Mouse (Mus musculus) ovary, postnatal 14 days (tissue): ENCODE results near the gene Krt83.
"Not testable (repeated sequence)": the region's sequence is repeated elsewhere in the genome, so short reads cannot be mapped to it uniquely, and the experiment has no call there.

Experiments used
- DNase-seq: peaks from one replicate; pipeline ENCODE4 v3.0.0; 2022; ENCODE audit warnings: low spot score

The Krt83 gene

DNA sequence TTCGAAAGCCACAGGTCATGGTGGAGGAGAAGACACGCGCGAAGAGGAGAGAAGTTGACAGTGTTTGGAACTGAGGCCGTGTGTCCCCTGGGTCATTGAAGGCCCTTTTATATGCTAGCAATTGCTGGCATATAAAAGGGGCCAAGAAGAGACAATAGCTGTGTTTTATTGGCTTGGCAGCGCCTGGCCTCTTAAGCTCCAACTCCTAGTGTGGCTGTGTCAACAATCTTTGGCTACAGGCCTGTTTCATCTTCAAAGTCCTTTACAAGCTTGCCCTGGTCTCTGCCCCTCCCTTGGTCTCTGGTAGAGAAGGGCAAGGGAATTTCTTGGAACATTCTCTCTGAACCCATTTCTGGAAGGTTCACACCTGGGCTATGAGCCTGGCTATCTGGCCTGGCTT is at the start of gene Krt83:
TSS of gene Krt83 (minus strand) at position 82 of the 400 bp plus-strand sequence.
- no peak for DNase-seq

DNA sequence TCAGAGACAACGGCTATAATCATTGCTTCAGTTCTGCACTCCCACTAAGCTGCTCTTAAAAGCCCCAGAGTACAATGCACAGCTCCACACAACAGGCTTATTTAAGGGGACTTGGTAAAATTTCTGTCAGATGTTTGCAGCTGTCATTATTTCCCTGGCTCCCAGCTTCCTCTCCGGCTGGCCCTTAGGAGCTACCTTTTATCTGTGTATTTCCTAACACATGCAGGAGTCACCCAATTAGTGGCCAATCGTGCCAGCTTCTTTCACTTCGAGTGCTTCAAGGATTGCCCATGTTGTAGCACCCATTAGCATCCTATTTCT is 47.2 kb upstream of the Krt83 start:
- DNase-seq = no peak

DNA sequence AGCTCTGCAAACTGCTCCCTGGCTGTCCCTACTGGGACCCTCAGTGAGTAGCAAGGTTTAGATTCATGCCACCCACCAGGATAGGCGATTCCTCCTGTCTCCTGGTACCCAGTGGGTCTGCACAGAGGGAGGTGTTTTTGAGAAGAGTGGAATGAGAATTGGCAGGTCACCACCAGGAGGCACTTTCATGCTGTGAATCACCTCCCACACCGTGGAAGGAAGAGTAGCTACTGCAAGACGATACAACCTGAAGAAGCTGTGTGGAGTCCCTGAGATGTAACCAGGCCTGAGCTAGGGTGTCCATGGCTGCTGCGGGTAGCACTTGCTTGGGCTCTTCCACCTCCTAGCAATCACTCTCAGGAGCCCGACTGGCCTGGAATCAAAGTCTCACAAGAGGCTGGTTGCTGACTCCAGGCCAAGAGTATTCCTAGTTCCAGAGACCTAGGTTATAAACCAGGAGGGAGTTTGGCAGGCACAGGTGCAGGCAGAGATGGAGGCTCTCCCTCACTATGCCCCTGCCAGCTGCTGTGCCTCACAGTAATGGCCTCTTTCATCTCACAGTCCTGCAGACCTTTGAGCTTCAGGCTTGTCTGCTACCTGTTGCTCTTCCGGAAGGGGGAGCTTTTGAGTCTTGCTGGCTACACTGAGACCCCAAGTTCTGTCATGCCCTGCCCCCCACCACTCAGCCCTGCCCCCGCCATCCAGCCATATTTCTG is 46.7 kb upstream of the Krt83 start:
- no peak for DNase-seq

DNA sequence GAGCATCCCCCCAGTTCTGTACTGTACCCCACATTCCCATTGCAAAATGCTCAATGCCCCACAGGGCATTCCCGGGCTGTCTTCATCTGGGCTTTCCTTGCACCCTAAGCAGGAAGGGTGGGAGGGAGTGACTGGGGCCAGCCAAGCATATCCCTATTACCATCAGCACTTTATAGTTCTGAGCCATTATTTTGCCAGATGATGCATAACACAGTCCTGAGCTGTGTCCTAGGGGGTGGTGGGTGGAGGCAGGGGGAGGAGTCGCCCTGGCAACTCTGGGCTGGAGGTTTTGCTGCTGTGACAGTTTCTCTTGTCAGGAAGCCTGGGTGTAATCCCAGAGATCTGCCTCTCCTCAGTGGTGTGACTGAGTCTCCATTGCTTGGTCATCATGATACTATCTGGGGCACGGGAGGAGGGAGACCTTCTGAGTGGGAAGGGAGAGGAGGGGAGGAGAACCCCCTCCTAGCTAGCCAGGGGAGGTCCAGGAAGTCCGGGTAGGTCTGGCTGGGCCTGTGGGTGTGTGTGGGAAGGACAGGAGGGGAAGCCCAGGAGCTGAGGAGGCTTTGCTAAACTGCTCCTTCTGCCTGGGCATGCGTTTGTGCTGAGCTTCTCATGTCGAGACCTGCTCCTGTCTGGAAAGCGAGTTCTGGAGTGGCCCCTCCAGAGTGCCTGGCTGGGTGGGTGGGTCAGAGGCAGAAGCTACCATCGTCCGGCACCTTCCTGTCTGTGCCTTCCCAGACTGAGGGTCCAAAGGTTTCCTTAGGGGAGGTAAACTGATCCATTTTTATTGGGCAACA is 44.9 kb upstream of the Krt83 start:
- no peak for DNase-seq

DNA sequence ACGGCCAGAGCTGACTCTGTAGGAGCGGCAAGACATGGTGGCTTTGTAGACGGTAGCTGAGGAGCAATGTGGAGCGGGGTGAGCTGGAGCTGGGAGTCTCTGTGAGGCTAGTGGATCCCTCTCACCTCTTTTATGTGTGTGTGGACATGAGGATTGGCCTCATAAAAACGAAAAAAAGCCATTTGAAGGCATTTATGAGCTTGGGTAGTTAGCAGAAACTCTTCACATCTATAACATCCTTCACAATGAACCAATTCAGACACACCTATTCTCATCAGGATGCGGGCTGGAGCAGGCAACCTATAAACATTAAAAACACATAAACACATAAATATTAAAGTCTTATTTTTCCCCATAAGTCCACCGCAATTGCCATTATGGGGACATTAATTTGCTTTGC is 41.4 kb upstream of the Krt83 start, which contains the start of gene Krt84:
TSS of gene Krt84 (minus strand) at position 101 of the 400 bp plus-strand sequence.
- DNase-seq = no peak

DNA sequence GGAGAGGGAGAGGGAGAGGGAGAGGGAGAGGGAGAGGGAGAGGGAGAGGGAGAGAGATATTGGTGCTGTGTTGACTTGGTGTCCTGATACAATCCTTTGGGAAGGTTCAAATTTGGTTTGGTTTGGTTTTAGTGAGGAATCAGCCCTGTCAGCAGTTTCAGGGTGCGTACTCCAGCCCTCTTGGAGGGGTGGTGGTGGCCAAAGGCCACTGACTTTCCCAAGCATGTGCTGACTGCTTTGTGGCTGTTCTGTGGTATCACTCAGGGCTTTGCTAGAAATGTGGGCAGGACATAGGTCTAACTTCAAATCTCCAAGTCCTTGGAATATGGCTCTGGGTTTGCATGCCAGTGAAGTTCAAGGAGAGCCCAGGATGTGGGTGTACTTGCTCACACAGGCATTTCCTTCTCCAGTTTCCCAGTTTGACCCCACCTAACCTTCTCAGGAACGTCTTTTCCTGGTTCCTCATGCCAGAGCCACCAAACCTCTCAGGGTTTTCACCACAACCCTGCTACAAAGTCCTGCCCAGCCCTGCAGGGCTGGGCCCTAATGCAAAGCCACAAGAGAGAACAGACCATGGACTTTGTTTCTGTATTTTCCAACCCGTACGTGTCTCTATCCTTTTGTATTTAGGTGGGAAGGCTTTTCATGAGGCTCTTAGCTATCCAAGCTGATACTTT is 31.4 kb upstream of the Krt83 start:
- no peak for DNase-seq

DNA sequence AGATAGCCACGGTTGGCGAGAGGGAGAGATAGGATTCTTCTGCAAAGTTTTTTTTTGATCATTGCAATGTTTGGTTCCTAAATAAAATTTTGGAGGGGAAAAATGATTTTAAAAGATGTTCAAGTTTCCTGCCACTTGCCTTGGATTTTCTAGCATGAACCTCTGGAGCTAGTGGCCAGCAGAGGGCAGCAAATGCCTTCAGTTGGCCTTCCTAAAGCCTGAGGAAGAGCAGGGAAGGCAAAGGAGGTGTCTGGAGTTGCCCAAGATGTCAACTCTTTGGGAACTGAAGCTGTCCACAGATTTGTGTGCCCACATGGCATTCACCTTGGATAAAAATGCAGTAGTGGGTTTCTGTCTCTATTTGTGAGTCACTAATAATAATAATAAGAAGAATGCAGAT is 28.5 kb upstream of the Krt83 start:
- peak; percentile 68 for DNase-seq

DNA sequence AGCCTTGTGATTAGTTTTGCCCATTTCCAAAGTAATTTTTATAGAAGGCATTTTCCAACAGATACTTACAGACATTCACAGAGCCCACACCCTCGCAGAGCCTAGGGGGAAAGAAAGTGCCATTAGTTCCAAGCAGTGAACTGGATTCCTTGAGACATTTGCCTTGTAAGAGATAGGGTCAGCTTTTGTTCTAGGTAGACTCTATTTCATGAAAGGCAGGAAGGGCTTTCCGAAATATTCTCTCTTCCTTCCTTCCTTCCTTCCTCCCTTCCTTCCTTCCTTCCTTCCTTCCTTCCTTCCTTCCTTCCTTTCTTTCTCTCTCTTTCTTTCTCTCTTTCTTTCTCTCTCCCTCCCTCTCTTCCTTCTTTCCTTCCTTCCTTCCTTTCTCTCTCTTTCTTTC is 25.8 kb upstream of the Krt83 start, which contains the start of gene Gm49425:
TSS of gene Gm49425 (minus strand) at position 101 of the 400 bp plus-strand sequence.
- DNase-seq = not testable (repeated sequence)

DNA sequence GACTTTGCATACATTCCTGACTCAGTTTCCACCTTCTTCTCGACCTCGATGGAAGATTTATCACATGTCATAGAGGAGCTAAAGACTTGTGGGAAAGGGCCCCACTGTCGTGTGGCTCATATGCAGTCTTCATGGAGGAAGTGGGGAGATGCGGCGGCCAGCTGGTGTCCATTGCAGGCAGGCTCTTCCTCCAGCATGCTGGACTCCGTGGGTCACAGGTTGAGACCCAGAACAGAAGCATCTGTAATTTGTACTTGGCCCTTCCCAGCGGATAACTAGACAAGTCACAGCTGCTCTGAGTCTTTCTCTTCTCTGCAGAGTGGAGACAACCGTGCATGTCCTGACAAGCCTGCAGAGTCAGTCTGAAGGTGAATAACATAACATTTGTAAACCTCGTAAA is 16.9 kb upstream of the Krt83 start:
- no peak for DNase-seq

DNA sequence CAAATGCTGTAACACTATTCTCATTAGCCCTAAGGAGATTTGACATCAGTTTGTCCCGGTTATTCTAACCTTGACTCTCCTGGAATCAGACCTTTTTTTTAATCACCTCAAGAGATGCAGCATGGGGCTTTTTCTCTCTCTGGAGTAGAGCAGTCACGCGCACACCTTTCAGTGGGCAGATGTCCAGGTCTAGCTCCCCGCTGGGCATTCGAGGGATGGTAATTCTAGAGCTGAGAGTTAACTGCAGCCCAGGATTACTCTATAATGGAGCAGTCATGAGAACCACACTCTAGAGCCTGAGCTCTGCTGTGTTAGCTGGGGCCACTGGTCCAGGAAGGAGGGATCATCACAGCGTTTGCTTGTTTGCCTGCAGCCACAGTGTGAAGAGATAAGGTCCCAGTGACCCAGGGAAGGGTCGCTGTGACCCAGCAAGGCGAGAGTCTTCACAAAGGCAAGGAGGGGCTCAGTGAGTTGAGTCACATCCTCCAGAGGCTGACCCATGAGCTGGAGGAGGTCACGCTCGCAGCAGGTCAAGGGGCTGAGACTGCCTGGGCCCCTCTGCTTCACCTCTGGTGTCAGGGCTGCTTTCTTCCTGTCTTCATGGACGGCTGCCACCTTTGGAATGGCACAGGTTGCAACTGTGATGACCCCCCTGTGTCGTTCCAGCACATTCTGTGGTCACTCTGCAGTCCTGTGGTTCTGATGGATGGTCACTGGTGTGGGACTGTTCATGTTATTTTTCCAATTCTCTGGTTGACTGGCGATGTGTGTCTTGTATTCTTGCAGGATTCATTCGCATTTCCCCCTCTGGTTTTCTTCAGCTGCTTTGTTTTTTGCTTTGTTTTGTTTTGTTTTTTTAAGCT is 15.8 kb upstream of the Krt83 start:
- no peak for DNase-seq

DNA sequence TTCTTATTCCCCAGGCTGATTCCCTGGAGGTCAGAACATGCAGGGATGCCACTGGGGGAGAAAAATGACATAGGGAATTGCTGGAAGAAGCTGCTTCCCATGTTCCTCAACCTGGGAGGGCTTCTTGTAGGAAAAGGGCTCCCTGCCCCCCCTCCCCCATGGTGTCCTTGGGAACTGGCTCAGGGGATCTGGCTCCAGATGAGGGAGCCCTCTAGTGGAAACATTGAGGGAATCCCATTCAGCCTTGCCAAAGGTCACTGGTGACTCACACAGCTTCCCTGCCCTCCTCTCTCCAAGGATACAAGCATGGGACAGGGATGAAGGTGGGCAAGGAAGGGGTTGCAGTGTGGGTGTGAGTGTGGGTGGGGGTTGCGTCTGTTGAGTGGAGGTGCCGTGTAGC is 5.9 kb upstream of the Krt83 start:
- no peak for DNase-seq

DNA sequence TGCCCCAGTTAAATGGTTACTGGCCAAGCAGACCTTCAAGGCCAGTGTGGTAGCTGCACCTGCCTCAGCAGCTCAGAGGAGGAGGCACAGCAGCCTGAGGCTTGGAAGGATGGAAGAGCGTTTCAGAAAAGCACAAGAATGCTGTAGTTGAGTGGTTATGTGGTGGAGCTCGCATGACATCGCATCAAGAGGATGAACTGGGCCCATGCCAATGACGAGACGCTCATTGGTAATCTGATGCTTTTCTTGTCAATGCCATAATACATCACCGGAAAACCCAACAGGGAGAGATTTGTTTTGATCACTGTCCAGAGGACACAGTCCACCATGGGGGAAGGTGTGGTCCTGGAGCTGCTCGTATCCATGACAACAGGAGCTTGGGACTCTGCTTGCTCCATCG is 4.0 kb upstream of the Krt83 start:
- no peak for DNase-seq

DNA sequence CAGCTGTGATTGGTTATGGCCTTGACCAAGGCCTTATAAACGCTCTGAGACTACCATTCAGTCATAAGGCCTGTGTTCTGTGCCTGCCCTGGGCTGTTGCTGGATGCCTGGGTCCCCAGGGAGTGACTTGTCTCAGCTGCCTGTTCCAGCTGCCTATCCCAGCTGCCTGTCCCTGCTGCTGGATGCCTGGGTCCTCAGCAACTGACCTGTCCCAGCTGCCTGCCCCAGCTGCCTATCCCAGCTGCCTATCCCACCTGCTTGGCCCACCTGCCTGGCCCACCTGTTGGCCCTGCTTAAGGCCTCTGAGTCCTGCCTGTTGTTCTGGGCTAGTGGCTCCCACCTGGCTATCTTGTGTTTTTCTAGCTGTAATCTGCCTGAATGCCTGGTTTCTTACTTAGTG is 2.9 kb upstream of the Krt83 start:
- no peak for DNase-seq

DNA sequence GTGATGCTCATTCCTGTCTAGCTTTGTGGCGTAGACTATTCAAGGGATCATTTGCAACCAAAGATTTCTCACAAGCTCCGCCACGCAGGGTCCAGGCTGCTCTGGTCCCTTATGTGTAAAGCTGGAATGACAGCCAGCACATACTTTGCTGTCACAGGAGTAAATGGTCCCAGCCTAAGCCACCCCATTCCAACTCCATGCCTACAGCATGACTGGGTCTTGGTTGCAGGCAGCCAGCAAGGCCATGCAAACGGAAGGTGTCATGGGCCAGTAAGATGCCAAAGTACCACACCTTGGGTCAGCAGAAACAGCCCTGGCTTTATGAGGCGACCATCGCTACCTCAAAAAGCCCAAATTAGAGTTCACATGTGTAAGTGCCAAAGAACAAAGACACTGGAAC is 2.4 kb upstream of the Krt83 start:
- no peak for DNase-seq

DNA sequence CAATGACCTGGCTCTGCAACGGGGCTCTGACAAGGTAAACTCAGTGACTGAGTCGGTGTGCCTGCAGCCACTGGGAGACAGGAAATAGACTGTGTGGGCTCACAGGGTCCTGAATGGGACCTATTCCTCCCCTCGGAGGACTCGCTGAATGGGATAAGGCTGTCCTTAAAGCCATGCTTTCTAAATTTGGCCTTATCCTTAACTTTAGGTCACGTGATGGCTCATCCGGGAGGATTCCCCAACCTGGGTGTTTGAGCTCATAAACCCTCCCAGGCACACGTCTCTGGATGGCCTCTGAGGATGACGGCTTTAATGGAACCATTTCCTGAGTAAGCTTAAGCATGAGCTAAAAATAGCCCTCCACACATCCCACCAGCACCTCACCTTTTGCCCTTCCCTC is 1.4 kb upstream of the Krt83 start:
- no peak for DNase-seq

DNA sequence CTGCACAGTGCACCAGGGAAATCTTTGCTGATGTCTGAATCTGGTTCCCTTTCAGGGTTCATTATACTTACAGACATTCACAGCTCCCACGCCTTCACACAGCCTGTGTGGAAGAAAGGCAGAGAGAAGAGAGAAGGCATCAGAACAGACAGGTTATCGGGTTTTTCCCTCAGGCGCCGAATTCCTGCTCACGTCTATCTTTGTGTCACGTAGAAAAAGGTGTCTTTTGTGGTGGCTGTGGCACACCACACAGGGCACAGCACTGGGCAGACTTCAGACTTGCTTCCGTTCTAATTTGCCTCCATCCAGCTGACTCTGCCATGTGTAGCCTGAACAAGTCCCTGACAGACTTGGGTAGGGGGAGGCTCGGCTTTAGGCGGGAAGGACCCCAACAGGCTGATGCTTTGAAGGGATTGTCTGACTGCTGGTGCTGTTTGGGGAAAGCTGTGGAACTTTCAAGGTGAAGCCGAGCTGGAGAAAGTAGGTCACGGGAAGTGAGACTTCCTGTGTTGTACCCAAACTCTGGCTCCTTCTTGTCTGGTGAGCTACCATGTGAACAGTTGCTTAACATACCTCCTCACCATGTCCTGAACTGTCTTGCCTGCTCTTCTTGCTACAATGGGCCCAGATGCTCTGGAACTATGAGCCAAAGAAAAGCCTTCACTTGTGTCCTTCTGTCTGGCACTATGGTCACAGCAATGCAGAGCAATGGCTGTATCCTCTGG is 5.2 kb downstream of the Krt83 start:
- DNase-seq = no peak

DNA sequence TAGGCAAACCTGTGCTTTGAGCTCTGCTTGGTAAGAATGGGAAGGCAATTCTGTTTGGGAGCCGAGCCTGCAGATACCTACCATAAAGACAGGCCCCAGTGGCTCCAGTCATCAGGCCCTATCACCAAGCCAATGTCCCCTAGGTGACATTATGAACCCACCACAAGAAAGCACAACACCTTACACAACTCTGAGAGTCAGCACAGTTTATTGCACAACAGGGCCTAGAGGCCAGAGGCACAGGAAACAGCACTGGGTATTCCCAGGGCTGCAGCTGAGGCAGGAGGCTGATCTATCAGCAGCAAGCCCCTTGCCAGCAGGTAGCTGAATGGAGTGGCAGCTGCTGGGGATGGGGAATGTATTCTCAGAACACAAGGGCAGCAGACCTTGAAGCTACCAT is 6.4 kb downstream of the Krt83 start:
- DNase-seq = no peak

DNA sequence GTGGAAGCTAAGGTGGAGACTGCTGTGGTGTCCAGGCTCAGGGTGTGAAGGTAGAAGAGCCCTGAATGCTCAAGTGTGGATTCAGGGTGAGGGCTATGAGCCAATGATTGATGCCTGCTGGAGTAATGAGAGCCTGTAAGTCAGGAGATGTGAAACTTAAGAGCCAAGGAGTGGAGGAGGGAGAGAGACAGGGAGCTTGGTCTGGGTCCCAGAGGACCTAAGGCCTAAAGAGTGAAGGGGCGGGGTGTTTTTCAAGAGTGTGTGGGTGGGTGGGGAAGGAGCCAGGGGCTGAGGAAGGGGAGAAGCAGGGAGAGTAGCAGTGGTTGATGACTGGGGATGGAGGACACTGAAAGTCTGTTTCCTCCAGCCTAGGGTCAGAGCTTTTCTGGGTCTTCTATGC is 7.7 kb downstream of the Krt83 start:
- DNase-seq = no peak

DNA sequence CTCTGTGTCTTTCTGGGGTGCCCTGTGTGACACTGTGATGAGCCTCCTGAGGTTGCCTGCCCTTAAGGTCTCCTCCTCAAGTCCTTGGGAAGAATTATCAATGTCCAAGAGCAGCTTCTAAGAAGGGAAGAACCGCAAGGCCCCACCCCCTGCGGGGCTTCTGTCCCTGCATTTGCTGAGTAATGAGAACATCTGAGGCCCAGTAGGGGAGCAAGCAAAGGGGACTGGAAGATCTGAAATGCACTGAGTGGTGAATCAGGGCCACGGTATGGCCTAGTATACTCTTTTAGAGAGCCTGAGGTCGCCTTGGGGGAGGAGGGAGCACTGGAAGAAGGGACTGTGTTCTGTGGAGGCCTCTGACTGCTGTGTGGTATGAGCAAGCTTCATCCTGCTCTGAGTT is 9.3 kb downstream of the Krt83 start:
- DNase-seq = no peak

DNA sequence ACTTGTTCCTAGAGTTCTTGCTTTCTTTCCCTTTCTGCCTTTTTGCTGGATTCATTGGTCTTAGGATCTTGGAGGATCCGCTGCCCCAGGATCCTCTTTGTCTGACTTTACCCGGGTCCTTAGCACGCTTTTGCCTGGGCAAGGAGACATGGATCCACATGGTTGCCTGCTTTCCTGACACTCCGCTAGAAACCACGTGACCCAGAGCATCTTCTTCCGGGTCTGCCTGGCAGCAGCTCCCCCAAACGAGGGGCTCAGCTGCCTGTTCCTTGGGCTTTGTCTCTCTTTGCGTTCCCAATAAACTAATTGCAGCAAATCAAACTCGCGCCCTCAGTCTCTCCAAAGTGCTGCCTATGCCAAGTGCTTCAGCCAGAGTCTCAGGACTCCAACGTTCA is 11.6 kb downstream of the Krt83 start:
- no peak for DNase-seq

DNA sequence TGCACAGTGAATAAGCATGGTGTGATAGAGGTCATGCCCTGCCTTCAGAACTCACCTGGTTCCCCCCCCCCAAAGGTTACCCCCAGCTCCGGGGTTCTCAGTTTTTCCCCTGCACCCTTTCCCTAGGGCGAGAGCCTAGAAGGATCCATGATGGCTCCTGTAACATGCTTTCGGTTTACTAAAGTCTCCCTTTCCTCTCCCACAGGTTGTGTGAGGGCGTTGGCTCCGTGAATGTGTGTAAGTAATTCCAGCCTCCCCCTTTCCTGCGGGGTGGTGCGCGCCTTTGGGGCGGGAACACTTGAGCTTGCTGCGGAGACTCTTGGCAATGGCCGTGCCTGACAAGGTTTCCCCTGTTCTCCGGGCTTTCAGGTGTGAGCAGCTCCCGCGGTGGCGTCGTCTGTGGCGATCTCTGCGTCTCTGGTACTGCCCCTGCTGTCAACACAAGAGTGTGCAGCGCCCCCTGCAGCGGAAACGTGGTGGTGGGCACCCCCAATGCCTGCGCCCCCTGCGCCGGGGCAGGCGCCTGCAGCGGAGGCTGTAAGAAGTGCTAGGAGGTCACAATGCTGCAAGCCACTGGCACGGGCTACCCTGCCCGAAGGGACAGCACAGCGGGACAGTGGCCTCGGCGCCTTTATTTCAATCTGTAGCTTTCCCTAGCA is 12.2 kb downstream of the Krt83 start:
- DNase-seq = peak; percentile 36
